Mouse (Mus musculus): ENCODE results near the gene Mink1.

The Mink1 gene

DNA sequence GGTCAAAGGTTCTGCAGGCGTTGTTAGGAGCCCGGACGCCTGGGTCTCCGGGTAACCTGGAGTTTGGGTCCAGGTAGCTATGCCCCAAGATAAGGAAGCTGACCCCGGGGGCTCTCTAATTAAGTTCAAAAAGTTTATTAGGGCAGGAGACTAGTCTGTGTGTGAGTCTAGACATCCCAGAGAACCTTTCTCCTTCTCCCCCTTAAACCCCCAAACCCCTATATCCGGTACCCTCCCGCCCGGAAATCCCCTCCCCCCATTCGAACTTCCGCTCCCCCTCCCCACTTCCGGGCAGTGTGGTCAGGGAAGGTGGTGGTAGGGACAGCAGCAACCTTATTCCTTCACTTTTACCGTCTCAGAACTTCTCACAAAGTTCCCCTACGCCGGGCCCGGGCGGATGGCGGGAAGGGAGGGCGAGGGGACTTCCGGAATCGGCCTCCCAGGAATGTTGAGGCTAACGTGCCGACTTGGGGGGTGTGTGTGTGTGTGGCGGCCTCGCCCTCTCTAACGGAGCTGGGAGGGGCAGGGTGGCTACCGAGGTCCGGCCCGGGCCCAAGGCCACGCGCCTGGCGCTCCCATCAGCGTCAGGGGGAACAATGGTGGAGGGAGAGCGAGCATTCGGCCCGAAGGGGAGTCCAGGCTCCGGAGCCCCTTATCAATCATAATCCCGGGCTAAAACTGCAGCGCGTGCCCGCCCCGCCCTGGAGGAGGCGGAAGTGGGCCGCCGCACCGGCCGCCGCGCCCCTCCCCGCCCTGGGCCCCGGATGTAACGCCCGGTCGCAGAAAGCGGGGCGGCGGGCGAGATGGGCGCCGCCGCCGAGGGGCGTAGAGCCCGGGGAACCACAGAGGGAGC is 90.9 kb downstream of the Mink1 start:
- peak in 1 of 2 experiments; percentile 44 for DNase-seq (ENCODE audit: low spot score in 2 of 2)

DNA sequence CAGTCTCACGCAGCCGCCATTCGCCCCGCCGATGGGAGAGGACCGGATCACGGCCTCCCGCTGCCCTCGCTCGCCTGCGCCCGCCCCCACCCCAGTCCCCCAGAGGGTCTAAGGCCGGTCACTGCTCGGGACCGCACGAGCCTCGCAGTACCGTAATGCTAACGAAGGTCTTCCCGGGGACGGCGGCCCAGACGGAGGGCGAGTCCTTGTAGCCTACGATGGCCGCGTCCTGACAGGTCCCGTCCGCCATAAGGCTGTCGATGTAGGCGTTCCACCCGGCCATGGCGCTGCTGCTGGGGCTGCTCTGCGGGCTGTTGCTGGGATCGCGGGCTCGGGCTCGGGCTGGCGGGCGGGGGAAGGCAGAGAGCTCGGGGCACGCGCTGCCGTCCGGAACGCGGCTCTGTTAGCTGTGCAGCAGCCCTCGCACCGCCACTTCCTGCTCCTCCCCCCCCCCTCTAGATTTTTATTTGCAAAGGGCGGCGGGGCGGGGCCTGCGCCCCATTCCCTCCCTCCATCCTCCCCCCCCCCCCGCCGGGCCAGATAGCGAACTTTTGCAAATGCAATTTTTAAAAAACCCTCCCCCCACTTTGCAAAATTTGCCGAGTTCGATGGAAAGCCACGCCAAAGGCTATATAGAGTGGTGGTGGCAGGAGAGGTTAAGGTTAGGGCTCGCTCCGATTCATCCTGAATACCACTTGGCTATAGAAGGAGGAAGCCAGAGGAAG is 91.7 kb downstream of the Mink1 start, which contains the start of gene Pfn1:
Gene Pfn1, minus strand, starts transcription at position 447 of the 725 bp plus-strand sequence.
- DNase-seq (ENCODE audit: low spot score in 2 of 2): peak; percentile 58 to 66

DNA sequence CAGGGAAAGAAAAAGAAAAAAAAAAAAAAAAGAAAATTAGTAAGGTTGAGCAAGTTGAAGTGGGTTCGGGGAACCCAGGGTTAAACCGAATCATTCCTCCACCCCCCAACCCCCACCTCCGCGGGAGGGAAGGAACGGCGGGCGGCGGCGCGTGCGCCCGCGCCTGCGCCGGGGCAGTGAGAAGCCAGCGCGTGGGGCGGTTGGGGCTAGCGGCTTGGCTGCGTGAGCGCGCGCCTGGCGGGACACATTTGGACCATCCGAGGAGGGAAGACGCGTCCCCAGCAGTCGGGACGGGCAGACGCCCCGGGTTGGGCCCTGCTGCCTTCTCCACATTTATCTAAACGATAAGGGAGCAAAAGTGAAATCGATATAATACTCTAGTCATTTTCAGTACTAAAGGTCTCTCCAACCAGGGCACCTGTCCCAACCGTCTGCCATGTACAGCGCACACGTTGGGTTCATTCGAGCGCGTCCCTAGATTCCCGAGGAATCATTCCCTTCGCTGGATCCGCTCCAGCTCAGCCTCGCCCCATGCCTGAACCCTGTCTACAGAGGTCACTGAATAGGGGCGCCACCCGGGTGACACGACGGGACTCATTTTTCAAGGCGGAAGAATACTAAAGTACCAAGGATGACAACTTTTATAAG is 92.4 kb downstream of the Mink1 start:
- DNase-seq (ENCODE audit: low spot score in 2 of 2): peak; percentile 68 to 72

DNA sequence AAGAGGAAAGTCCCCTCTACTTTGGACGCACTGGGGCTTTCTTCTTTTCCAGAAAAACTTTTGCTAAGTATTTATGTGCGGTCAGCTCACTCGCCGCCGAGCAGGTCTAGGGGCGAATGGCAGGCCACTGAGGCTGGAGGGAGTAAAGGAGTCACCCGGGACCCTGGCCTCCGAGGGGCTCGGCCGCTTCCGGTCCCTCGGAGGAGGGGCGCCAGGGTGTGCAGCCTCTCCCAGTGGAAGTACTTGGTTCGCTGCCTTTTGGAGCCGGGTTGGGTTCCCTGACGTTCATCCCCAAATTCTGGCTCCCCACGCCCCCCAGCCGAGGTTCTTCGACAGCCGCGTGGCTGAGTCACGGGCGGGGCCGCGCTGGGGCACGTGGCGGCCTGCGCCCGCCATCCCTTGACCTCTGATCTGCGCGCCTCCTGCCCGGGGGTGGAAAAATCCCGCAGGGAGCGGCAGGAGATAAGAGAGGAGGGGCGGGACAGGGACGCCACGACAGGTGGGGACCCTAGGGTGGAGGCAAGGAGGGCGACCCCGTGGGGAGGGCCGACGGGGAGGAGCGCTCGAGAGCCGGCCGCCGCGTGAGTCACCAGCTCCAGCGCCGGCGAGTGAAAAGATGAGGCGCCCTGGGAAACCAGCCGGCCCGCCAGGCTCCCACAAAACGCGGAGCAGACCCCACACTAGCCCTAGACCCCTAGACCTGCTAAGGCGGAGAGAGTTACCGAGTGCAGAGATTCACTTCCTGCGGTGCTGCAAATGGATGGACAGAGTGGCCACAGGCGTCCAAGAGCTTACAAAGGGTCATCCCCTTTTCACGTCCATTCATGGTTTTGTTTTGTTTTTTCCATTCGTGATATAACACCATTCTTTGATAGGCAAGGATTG is 93.1 kb downstream of the Mink1 start:
- no peak for DNase-seq (ENCODE audit: low spot score in 2 of 2)

DNA sequence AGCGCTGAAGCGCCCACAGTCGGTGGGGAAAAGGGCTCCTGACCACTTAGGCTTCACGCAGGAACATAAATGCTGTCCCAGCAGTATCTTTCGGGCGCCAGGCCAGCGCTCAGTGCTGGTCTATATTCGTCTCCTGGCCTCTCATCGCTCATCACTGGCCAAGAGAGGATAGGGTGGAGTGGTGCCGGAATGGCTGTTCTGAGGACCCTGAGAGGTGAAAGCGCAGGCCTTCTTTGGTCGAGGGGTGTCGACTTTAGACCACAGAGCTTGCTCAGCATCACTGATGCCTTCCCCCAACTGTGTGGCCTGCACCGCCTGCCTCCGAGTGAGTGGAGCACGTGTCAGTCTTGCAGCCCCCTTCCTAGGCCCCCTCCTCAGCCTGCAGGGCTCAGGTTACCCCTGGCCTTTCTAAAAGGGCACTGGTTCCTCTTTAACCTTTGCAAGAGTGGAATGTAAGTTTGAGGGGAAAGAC is 93.8 kb downstream of the Mink1 start:
- no peak for DNase-seq (ENCODE audit: low spot score in 2 of 2)

DNA sequence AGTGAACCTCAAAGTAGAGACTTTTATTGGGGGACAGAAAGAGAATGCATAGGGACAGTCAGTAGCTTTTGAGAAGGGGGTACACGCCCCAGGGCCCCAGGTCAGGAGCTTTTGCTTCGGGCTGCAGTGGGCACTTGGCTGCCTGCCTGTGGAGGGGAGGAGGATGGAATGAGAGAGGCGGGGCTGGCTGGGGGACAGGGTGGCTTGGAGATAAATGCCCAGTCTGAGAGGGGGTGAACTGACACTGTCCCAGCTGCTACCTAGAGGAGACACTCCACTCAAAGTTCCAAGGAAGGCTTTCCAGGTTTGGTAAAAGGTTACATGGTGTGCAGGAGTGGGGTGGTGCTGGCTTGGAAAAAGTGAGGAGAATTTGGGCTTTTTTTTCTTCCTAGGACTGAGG is 94.3 kb downstream of the Mink1 start, which contains the start of gene Eno3:
Gene Eno3, plus strand, starts transcription at position 239 of the 400 bp plus-strand sequence.
- no peak for DNase-seq (ENCODE audit: low spot score in 2 of 2)

DNA sequence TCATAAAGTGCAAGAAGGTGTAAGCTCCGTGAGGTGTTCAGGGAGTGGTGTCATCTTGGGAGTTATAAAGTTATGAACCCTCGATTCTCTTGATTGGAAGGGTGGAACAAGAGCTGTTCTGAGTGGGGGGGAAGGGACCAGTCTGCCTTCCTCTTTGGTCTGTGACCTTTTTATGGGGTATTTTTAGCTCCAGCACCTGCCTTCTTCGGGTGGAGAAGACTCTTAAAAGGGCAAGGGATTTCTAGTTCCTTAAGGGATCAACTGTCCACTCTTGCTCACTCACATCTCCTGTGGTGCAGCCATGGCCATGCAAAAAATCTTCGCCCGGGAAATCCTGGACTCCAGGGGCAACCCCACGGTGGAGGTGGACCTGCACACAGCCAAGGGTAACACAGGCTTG is 94.9 kb downstream of the Mink1 start:
- no peak for DNase-seq (ENCODE audit: low spot score in 2 of 2)

DNA sequence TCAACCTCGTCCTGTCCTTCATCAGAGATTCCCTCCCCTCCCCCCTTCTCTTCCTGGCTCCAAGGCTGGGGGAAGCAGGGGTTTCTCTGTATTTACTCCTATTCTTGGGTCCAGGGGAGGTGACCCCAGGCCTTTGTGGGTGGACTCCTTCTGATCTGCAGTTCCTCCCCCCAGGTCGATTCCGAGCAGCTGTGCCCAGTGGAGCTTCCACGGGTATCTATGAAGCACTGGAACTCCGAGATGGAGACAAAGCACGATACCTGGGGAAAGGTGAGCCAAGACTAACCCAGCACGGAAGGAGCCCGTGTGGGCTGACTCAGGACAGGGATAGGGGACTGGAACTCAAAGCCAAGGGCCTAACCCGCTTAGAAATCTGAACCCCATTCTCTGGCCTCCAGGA is 95.3 kb downstream of the Mink1 start:
- DNase-seq (ENCODE audit: low spot score in 2 of 2): no peak

DNA sequence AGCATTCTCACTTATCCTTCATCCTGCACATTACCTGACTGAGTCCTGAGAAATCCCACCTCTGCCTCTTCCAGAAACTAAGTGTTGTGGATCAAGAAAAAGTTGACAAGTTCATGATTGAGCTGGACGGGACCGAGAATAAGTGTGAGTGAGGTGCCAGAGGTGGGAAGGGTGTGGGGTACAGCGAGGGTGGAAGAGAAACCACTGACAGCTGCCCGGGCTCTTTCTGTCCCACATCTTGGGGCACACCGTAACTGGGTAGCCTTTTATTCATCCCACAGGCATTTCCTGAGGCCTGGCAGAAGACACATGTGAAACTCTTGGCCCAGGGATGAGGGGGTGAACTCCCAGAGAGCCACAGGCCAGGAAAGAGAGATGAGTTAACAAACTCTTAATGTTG is 95.8 kb downstream of the Mink1 start:
- no peak for DNase-seq (ENCODE audit: low spot score in 2 of 2)

DNA sequence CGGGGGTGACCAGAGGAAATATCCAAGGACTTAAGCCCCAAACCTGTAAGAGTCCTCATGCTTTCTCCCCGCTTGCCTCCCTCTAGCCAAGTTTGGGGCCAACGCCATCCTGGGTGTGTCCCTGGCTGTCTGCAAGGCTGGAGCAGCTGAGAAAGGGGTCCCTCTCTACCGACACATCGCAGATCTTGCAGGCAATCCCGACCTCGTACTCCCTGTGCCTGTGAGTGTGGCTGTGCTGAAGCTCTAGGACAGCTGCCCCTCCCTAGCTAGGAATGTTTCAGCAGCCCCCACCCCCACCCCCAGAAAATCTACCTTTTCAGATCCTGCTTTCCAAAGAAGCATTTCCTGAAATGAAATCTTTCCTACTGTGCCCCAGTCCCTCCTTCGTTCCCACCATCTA is 96.3 kb downstream of the Mink1 start:
- DNase-seq (ENCODE audit: low spot score in 2 of 2): no peak

DNA sequence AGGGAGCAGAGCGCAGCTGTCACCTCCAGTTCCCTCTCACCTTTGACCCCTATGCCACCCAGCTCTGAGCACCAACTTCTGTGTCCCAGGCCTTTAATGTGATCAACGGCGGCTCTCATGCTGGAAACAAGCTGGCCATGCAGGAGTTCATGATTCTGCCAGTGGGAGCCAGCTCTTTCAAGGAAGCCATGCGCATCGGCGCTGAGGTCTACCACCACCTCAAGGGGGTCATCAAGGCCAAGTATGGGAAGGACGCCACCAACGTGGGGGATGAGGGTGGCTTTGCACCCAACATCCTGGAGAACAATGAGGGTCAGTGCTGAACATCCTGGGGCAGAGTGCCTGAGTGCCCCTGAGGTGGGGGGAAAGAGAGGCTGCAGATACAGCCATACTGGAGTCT is 97.9 kb downstream of the Mink1 start:
- no peak for DNase-seq (ENCODE audit: low spot score in 2 of 2)

DNA sequence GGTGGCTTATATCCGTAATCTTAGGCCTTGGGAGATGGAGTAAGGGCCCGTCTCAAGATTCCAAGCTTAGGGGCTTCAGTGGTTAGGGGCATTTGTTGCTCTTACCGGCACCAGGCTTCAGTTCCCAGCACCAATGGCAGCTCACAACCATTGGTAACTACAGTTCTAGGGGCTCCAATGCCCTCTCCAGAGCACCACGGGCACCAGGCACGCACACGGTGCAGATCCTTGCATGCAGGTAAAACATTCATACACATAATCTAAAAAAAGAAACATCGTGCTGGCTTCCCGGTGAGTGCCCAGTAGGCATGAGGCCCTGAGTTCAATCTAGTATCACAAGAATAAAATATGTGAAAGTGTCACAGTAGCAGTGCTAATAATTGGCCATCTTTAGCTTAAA is 100.4 kb downstream of the Mink1 start:
- DNase-seq (ENCODE audit: low spot score in 2 of 2): no peak

DNA sequence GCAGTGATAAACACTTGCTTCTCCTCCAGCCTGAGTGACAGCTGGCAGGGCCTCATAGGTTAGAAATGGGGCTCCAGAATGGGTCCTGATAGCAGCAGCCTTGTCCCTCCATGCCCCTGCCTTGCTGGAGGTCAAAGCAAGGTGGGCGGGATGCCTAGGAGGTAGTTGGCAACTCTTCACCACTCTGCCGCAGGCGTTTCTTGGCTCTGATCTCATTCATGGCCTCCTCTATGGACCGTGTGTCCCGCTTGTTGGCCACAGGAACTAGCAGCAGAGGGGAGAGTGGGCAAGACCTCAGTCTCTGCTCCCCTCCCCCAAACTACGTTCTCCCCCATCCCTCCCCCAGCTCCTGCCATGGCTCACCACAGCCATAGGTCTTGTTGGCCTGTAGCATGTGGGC is 101.3 kb downstream of the Mink1 start:
- no peak for DNase-seq (ENCODE audit: low spot score in 2 of 2)
